Mouse (Mus musculus) ovary, adult 2 months (tissue): Measurements from ENCODE around the gene Gas2. TPM values are rescaled to one million over a fixed set of nuclear protein-coding genes. Genes with fewer than 3 reads are reported as not detected.

Source experiments
- polyA plus RNA-seq: library from polyadenylated mRNA; depleted of rRNA; stranded (reverse); fragments of >200 nt; gene quantifications from 2 replicates; pipeline ENCODE4 v1.2.3, GENCODE M21; 2012; rRNA removed

Gas2 gene
- polyA plus RNA-seq, result 3.8 and 4.4 TPM in 2 replicates

DNA sequence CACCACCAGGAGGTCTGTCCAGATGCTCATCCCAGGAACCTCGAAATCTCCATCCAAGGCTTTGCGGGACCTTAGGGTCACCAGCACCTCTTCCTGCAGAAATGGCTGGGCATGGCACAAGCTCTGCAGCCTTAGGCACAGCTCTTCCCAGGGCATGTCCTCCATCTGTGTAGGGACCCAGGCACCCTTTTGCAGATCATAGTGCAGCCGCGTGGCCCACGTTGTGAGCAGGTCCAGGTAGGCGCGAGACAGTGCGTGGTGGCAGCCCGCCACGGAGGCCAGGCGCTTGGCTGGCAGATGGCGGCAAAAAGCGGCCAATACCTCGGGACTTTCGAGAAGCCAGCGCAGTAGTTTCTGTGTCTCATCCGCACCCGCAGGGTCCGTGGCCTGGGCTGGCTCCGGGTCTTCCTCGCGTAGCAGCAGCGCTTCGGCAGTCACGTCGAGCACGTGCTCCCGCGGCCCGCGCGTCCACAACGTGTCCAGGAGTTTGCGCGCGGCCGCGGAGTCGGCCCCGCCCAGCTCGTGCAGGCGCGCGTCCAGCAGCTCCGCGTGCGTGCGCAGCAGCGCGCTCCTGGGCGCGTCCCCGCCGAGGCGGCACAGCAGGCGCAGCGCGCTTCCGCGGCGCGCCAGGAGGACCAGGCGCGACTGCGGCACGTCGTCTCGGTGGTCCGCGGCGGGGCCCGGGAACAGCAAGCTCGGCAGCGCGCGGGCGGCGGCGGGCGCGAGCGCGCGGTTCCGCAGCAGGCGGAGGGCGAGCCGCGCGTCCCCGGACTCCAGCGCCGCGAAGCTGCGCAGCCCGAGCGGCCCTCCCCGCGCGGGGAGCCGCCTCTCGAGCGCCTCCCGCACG, at the start of gene Gas2:
Gene Gas2, plus strand, starts transcription at position 766 of the 847 bp plus-strand sequence.

DNA sequence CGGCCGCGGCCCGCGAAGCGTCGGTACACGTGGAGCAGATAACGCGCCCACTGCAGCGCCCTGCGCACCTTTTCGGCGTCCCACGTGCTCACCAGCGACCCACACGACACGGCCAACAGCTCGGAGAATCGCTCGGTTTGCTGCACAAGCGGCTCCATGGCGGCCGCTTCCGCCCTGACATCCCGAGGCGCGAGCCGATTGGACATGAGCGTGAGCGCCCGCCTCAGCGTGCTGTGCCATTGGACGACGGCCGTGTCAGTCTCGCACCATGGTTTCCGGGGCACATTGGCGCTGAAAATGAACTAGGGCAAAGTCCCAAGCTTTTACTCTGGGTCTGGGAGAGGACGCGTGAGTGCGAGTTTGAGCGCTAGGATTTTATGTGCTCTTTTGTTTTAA, 280 bp downstream of the Gas2 start, which contains the start of gene Fancf:
Gene Fancf, minus strand, starts transcription at position 171 of the 396 bp plus-strand sequence.

DNA sequence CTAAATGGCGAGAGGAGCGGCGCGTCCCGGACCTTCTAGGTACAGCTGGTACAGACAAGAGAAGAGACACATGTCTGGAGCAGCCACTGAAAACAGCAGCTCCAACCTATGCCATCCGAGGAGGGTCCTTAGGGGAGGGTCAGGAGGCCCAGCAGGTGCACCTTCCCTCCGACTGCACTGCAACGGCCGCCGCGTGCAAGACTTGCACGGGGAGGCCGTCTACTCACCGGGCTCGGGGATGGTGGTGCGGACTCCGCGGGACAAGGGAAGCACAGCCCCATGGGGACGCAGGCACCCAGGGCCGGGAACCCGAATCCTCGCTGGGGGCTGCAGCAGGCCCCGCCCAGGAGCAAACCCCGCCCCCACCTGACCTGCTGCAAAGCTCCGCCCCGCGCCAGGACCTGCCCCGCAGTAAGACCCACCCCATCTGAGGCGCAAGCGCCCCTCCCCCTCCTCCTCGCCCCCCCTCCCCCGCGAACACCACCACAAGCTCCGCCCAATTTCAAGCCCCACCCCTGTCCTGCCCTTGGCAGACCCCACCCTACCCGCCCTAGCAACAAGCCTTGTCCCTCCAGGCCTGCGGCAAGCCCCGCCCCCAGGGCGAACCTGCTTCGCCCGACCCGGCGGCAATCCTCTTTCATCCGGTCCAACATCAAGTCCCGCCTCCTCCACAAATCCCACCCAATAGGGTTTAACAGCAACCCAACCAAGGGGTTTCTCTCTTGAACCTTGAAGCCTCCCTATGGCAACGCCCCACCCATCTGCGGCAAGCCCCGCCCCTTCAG, 143.9 kb downstream of the Gas2 start, which contains the start of gene Svip:
Gene Svip, minus strand, starts transcription at position 508 of the 785 bp plus-strand sequence.

DNA sequence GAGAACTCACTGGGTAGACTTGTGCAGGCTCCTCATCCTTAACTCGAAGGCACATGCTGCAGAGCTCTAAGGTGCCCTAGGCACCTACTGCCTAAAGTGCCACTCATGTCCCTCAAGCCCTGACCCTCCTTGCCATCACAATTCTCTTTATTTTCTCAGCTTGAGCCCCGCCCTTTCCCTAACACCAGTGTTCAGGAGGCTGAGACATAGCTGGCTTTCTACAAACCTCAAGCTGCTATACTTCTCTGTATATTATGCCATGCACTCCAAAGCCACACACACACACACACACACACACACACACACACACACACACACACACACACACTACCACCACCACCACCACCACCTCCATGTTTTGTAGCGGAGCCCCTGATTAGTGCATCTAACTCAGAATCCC, 153.8 kb downstream of the Gas2 start, which contains the start of gene 1700015G11Rik:
Gene 1700015G11Rik, minus strand, starts transcription at position 101 of the 400 bp plus-strand sequence.

Other genes starting within 250 kb of the Gas2 start
- gene Slc17a6, start 240.0 kb upstream of the Gas2 start, polyA plus RNA-seq, result not detected in 2 replicates
- gene Fancf, start 252 bp downstream of the Gas2 start, polyA plus RNA-seq, result 34.3 and 44.7 TPM in 2 replicates
- 0.86 and 1.4 TPM in 2 replicates for gene Svip, start 144.0 kb downstream of the Gas2 start, polyA plus RNA-seq
- not detected in 2 replicates for gene 1700015G11Rik, start 153.7 kb downstream of the Gas2 start, polyA plus RNA-seq